Mouse (Mus musculus) myocyte (in vitro differentiated cells): ENCODE data around the gene Stx17. TPM values are rescaled to one million over a fixed set of nuclear protein-coding genes. Genes with fewer than 3 reads are reported as not detected.

Source experiments
- H3K27me3 ChIP-seq: one replicate; pipeline ENCODE4 v1.6.1; 2011; ENCODE audit not compliant: control insufficient read depth, insufficient read depth, insufficient read length
- H3K36me3 ChIP-seq: one replicate; pipeline ENCODE4 v1.6.1; 2011; ENCODE audit not compliant: control insufficient read depth, insufficient read depth
- H3K4me2 ChIP-seq: one replicate; pipeline ENCODE4 v1.6.1; 2011; ENCODE audit warnings: low read depth, control low read depth
- H3K4me3 ChIP-seq: one replicate; pipeline ENCODE4 v1.5.1; 2011; ENCODE audit warnings: mild to moderate bottlenecking, control low read depth, moderate library complexity
- H3K79me2 ChIP-seq: one replicate; pipeline ENCODE4 v1.6.1; 2011; ENCODE audit not compliant: control insufficient read depth, insufficient read depth
- H3ac ChIP-seq: one replicate; pipeline ENCODE4 v1.6.1; 2011; ENCODE audit not compliant: control insufficient read depth, insufficient read length
- CEBPB ChIP-seq: IDR thresholded peaks from 2 replicates; pipeline ENCODE4 v1.6.1; 2011; ENCODE audit warnings: mild to moderate bottlenecking, moderate library complexity; ENCODE audit not compliant: poor library complexity, insufficient read depth, severe bottlenecking
- E2F4 ChIP-seq: IDR thresholded peaks from one replicate; pipeline ENCODE4 v1.6.1; 2011; ENCODE audit warnings: mild to moderate bottlenecking, control low read depth, moderate library complexity; ENCODE audit not compliant: insufficient read depth
- MAX ChIP-seq: IDR thresholded peaks from one replicate; pipeline ENCODE4 v1.6.1; 2011; ENCODE audit warnings: low read depth, mild to moderate bottlenecking, control low read depth
- MYOD1 ChIP-seq, 3 experiments: IDR thresholded peaks; one replicate each; pipeline ENCODE4 v1.6.1; 2011; ENCODE audit warnings: control low read depth in 2 of 3, low read depth in 2 of 3, mild to moderate bottlenecking in 2 of 3, moderate library complexity in 1 of 3; ENCODE audit not compliant: insufficient read length in 2 of 3, control insufficient read depth in 1 of 3
- MYOG ChIP-seq, 3 experiments: IDR thresholded peaks; one replicate each; pipeline ENCODE4 v1.6.1; 2011; ENCODE audit warnings: control low read depth in 2 of 3, low read depth in 2 of 3, mild to moderate bottlenecking in 2 of 3; ENCODE audit not compliant: insufficient read length in 2 of 3, control insufficient read depth in 1 of 3, insufficient read depth in 1 of 3
- POLR2A ChIP-seq: IDR thresholded peaks from one replicate; pipeline ENCODE4 v1.6.1; 2011; ENCODE audit warnings: low read depth, mild to moderate bottlenecking, control low read depth, moderate library complexity; ENCODE audit not compliant: insufficient read length
- POLR2AphosphoS2 ChIP-seq: IDR thresholded peaks from one replicate; pipeline ENCODE4 v1.6.1; 2011; ENCODE audit warnings: low read depth, control low read depth; ENCODE audit not compliant: insufficient read length
- REST ChIP-seq: IDR thresholded peaks from one replicate; pipeline ENCODE4 v1.6.1; 2011; ENCODE audit warnings: mild to moderate bottlenecking, control low read depth, moderate library complexity; ENCODE audit not compliant: insufficient read depth, insufficient read length
- SRF ChIP-seq: IDR thresholded peaks from one replicate; pipeline ENCODE4 v1.6.1; 2011; ENCODE audit warnings: low read depth; ENCODE audit not compliant: control insufficient read depth, insufficient read length
- TCF12 ChIP-seq: IDR thresholded peaks from one replicate; pipeline ENCODE4 v1.6.1; 2011; ENCODE audit warnings: mild to moderate bottlenecking, control low read depth; ENCODE audit not compliant: poor library complexity, insufficient read depth, severe bottlenecking
- TCF3 ChIP-seq: IDR thresholded peaks from one replicate; pipeline ENCODE4 v1.6.1; 2011; ENCODE audit warnings: low read depth, control low read depth; ENCODE audit not compliant: insufficient read length
- USF1 ChIP-seq: IDR thresholded peaks from one replicate; pipeline ENCODE4 v1.6.1; 2011; ENCODE audit warnings: low read depth, mild to moderate bottlenecking, control low read depth, moderate library complexity
- polyA plus RNA-seq: library from polyadenylated mRNA; unstranded; fragments of >200 nt; fragmentation: generic; extraction: Trizol; gene quantifications from one replicate; pipeline ENCODE4 v1.2.1, GENCODE M21; 2012; ENCODE audit warnings: missing spikeins

Gene Stx17
- polyA plus RNA-seq, 1 experiment: 7.4 TPM

- H3K79me2 ChIP-seq: no peaks in the 10 kb centered on the region
- no peak overlapping the region for H3K4me3 ChIP-seq
- H3K36me3 ChIP-seq: no peaks in the 10 kb centered on the region
- peaks cover 4% of the 10 kb centered on the region for H3K27me3 ChIP-seq
- H3ac ChIP-seq: no peak overlapping the region
- TF ChIP-seq E2F4 (no peak), USF1 (no peak), MYOG (IDR thresholded peaks at IDR 0.05; ENCODE audit: control insufficient read depth in 1 of 3, insufficient read depth in 1 of 3, insufficient read length in 2 of 3, low read depth in 2 of 3) (no peak)
- H3K4me2 ChIP-seq: no peak overlapping the region
These were observed 22.7 kb upstream of the Stx17 start for GRCm38 (mm10) chr4:48101981-48102380.

GRCm38 (mm10) chr4:48105387-48105786 is 19.3 kb upstream of the Stx17 start:
- H3K4me2 ChIP-seq: no peak overlapping the region
- no peaks in the 10 kb centered on the region for H3K79me2 ChIP-seq
- H3K27me3 ChIP-seq: no peaks in the 10 kb centered on the region
- no peak overlapping the region for H3K4me3 ChIP-seq
- H3K36me3 ChIP-seq: no peaks in the 10 kb centered on the region
- TF ChIP-seq POLR2A (no peak), E2F4 (no peak), TCF3 (no peak), MAX (no peak), MYOG (IDR thresholded peaks at IDR 0.05; ENCODE audit: control insufficient read depth in 1 of 3, insufficient read depth in 1 of 3, insufficient read length in 2 of 3, low read depth in 2 of 3) (no peak), USF1 (no peak), TCF12 (no peak), SRF (no peak), CEBPB (no peak), MYOD1 (IDR thresholded peaks at IDR 0.05; ENCODE audit: control insufficient read depth in 1 of 3, insufficient read length in 2 of 3, low read depth in 2 of 3) (no peak), REST (no peak), POLR2AphosphoS2 (no peak)
- no peak overlapping the region for H3ac ChIP-seq

- no peak overlapping the region for H3K4me3 ChIP-seq
- no peaks in the 10 kb centered on the region for H3K27me3 ChIP-seq
- H3ac ChIP-seq: no peak overlapping the region
- no peak overlapping the region for H3K4me2 ChIP-seq
- TF ChIP-seq POLR2A: no peak
- TF ChIP-seq MYOG (IDR thresholded peaks at IDR 0.05; ENCODE audit: control insufficient read depth in 1 of 3, insufficient read depth in 1 of 3, insufficient read length in 2 of 3, low read depth in 2 of 3): no peak
- TF ChIP-seq E2F4: no peak
- TF ChIP-seq TCF3: no peak
- no peak for TF ChIP-seq REST
- no peak for TF ChIP-seq SRF
- no peak for TF ChIP-seq MAX
- no peak for TF ChIP-seq POLR2AphosphoS2
- no peak for TF ChIP-seq CEBPB
- TF ChIP-seq USF1: no peak
- no peak for TF ChIP-seq MYOD1 (IDR thresholded peaks at IDR 0.05; ENCODE audit: control insufficient read depth in 1 of 3, insufficient read length in 2 of 3, low read depth in 2 of 3)
- TF ChIP-seq TCF12: no peak
- H3K36me3 ChIP-seq: no peaks in the 10 kb centered on the region
- no peaks in the 10 kb centered on the region for H3K79me2 ChIP-seq
These were observed 17.6 kb upstream of the Stx17 start for GRCm38 (mm10) chr4:48107086-48107485.

- Histone ChIP-seq H3K4me3 (no peak overlapping the region), H3K4me2 (no peak overlapping the region), H3ac (no peak overlapping the region), H3K27me3 (no peaks in the 10 kb centered on the region), H3K36me3 (no peaks in the 10 kb centered on the region), H3K79me2 (no peaks in the 10 kb centered on the region)
- TF ChIP-seq E2F4 (no peak), MAX (no peak)
These were observed 16.1 kb upstream of the Stx17 start for GRCm38 (mm10) chr4:48108591-48108990.

GRCm38 (mm10) chr4:48110331-48110730 is 14.4 kb upstream of the Stx17 start:
- no peaks in the 10 kb centered on the region for H3K27me3 ChIP-seq
- H3K79me2 ChIP-seq: no peaks in the 10 kb centered on the region
- no peak overlapping the region for H3K4me3 ChIP-seq
- TF ChIP-seq TCF3 (no peak), TCF12 (no peak), E2F4 (no peak), CEBPB (no peak), SRF (no peak), REST (no peak), POLR2AphosphoS2 (no peak), POLR2A (no peak), USF1 (no peak), MAX (no peak), MYOG (IDR thresholded peaks at IDR 0.05; ENCODE audit: control insufficient read depth in 1 of 3, insufficient read depth in 1 of 3, insufficient read length in 2 of 3, low read depth in 2 of 3) (no peak), MYOD1 (IDR thresholded peaks at IDR 0.05; ENCODE audit: control insufficient read depth in 1 of 3, insufficient read length in 2 of 3, low read depth in 2 of 3) (no peak)
- no peaks in the 10 kb centered on the region for H3K36me3 ChIP-seq
- no peak overlapping the region for H3ac ChIP-seq
- H3K4me2 ChIP-seq: no peak overlapping the region
